Mouse (Mus musculus) MEL (cell line): ENCODE results near the gene Shq1. TPM values are rescaled to one million over a fixed set of nuclear protein-coding genes. Genes with fewer than 3 reads are reported as not detected.

Experiments
- DNase-seq: peaks from one replicate; pipeline ENCODE4 v3.0.0; 2011; ENCODE audit warnings: low read depth, low spot score
- H3K27ac ChIP-seq: 2 replicates; pipeline ENCODE4 v1.5.1; 2012; ENCODE audit warnings: low read depth, mild to moderate bottlenecking, control low read depth, low read length, moderate library complexity; ENCODE audit not compliant: control insufficient read depth
- H3K27me3 ChIP-seq, 2 experiments: fragments of 150-350 bp in 1 of 2; sonication (generic) in 1 of 2; 2 replicates each; pipeline ENCODE4 v1.6.1; 2012; ENCODE audit warnings: low read length in 2 of 2, mild to moderate bottlenecking in 2 of 2, improper control_type of control experiment in 1 of 2, moderate library complexity in 1 of 2; ENCODE audit not compliant: insufficient read depth in 2 of 2, control insufficient read depth in 1 of 2
- H3K36me3 ChIP-seq, 2 experiments: 2 replicates each; pipeline ENCODE4 v1.6.1; 2012 to 2014; ENCODE audit warnings: low read length in 2 of 2, improper control_type of control experiment in 1 of 2, inconsistent platforms in 1 of 2, mild to moderate bottlenecking in 1 of 2; ENCODE audit not compliant: insufficient read depth in 2 of 2, control insufficient read depth in 1 of 2
- H3K4me1 ChIP-seq, 2 experiments: fragments of 150-350 bp in 1 of 2; sonication (generic) in 1 of 2; 2 replicates each; pipeline ENCODE4 v1.6.1; 2012; ENCODE audit warnings: low read length in 2 of 2, improper control_type of control experiment in 1 of 2, mild to moderate bottlenecking in 1 of 2; ENCODE audit not compliant: insufficient read depth in 2 of 2, control insufficient read depth in 1 of 2
- H3K4me3 ChIP-seq, 2 experiments: fragments of 150-350 bp in 1 of 2; sonication (generic) in 1 of 2; 2 replicates each; pipeline ENCODE4 v1.5.1; 2012; ENCODE audit warnings: low read depth in 2 of 2, low read length in 2 of 2, mild to moderate bottlenecking in 2 of 2, moderate library complexity in 2 of 2, control low read depth in 1 of 2, improper control_type of control experiment in 1 of 2; ENCODE audit not compliant: control insufficient read depth in 1 of 2, insufficient read depth in 1 of 2
- H3K79me2 ChIP-seq: 2 replicates; pipeline ENCODE4 v1.6.1; 2012; ENCODE audit warnings: mild to moderate bottlenecking, low read length, moderate library complexity; ENCODE audit not compliant: control insufficient read depth, poor library complexity, insufficient read depth
- H3K9ac ChIP-seq: 2 replicates; pipeline ENCODE4 v1.6.1; 2012; ENCODE audit warnings: low read depth, mild to moderate bottlenecking, control low read depth, low read length, moderate library complexity; ENCODE audit not compliant: control insufficient read depth, poor library complexity, severe bottlenecking
- H3K9me3 ChIP-seq: fragments of 150-350 bp; sonication (generic); replicated peaks from 2 replicates; pipeline ENCODE4 v1.6.1; 2012; ENCODE audit warnings: mild to moderate bottlenecking, low read length, improper control_type of control experiment, moderate library complexity; ENCODE audit not compliant: insufficient read depth
- BHLHE40 ChIP-seq: IDR thresholded peaks from 2 replicates; pipeline ENCODE4 v1.6.1; 2012; ENCODE audit warnings: low read depth, mild to moderate bottlenecking, inconsistent platforms, low read length, improper control_type of control experiment, borderline replicate concordance
- CHD1 ChIP-seq: IDR thresholded peaks from 2 replicates; pipeline ENCODE4 v1.6.1; 2012; ENCODE audit warnings: low read depth, mild to moderate bottlenecking, inconsistent platforms, low read length, improper control_type of control experiment
- CHD2 ChIP-seq: IDR thresholded peaks from 2 replicates; pipeline ENCODE4 v1.6.1; 2011; ENCODE audit warnings: low read length, improper control_type of control experiment
- CTCF ChIP-seq, 3 experiments: IDR thresholded peaks in 2 of 3; conservative IDR thresholded peaks in 1 of 3; 2 replicates each; pipeline ENCODE4 v1.5.1; 2011 to 2012; ENCODE audit warnings: low read length in 3 of 3, low read depth in 2 of 3, mild to moderate bottlenecking in 2 of 3, improper control_type of control experiment in 1 of 3, inconsistent platforms in 1 of 3, mixed read lengths in 1 of 3, moderate library complexity in 1 of 3; ENCODE audit not compliant: control insufficient read depth in 1 of 3, insufficient read depth in 1 of 3, poor library complexity in 1 of 3, severe bottlenecking in 1 of 3
- EP300 ChIP-seq, 2 experiments: IDR thresholded peaks; 2 replicates each; pipeline ENCODE4 v1.6.1; 2011; ENCODE audit warnings: improper control_type of control experiment in 2 of 2, low read length in 2 of 2, low read depth in 1 of 2, mild to moderate bottlenecking in 1 of 2
- GABPA ChIP-seq: IDR thresholded peaks from 2 replicates; pipeline ENCODE4 v1.6.1; 2012; ENCODE audit warnings: low read depth, mild to moderate bottlenecking, inconsistent platforms, low read length, improper control_type of control experiment, moderate library complexity
- HCFC1 ChIP-seq: IDR thresholded peaks from 2 replicates; pipeline ENCODE4 v1.6.1; 2012; ENCODE audit warnings: low read depth, mild to moderate bottlenecking, inconsistent platforms, low read length, improper control_type of control experiment, moderate library complexity
- JUND ChIP-seq: IDR thresholded peaks from 2 replicates; pipeline ENCODE4 v1.6.1; 2011; ENCODE audit warnings: low read depth, mild to moderate bottlenecking, improper control_type of control experiment, low read length
- KAT2A ChIP-seq: conservative IDR thresholded peaks from 2 replicates; pipeline ENCODE4 v1.6.1; 2012; ENCODE audit warnings: low read depth, low read length, improper control_type of control experiment, inconsistent platforms
- MAX ChIP-seq: IDR thresholded peaks from 2 replicates; pipeline ENCODE4 v1.6.1; 2011; ENCODE audit warnings: low read length, improper control_type of control experiment
- MAZ ChIP-seq: IDR thresholded peaks from 2 replicates; pipeline ENCODE4 v1.6.1; 2012; ENCODE audit warnings: low read depth, mild to moderate bottlenecking, inconsistent platforms, low read length, improper control_type of control experiment
- NRF1 ChIP-seq: IDR thresholded peaks from 2 replicates; pipeline ENCODE4 v1.6.1; 2014; ENCODE audit warnings: low read depth, mild to moderate bottlenecking, inconsistent platforms, low read length, improper control_type of control experiment, moderate library complexity; ENCODE audit not compliant: poor library complexity, insufficient read depth, severe bottlenecking
- POLR2A ChIP-seq, 2 experiments: IDR thresholded peaks; 2 replicates each; pipeline ENCODE4 v1.6.1; 2011 to 2012; ENCODE audit warnings: low read length in 2 of 2, mild to moderate bottlenecking in 2 of 2, control low read depth in 1 of 2, improper control_type of control experiment in 1 of 2, low read depth in 1 of 2, moderate library complexity in 1 of 2; ENCODE audit not compliant: control insufficient read depth in 1 of 2, insufficient read depth in 1 of 2, poor library complexity in 1 of 2
- POLR2AphosphoS2 ChIP-seq: IDR thresholded peaks from 2 replicates; pipeline ENCODE4 v1.6.1; 2011; ENCODE audit warnings: low read length, improper control_type of control experiment
- POLR2AphosphoS5 ChIP-seq: IDR thresholded peaks from 2 replicates; pipeline ENCODE4 v1.6.1; 2012; ENCODE audit warnings: low read depth, borderline replicate concordance, mild to moderate bottlenecking, inconsistent platforms, low read length, moderate library complexity, mixed read lengths
- RAD21 ChIP-seq: IDR thresholded peaks from 2 replicates; pipeline ENCODE4 v1.6.1; 2011; ENCODE audit warnings: mild to moderate bottlenecking, low read depth, low read length, improper control_type of control experiment
- SIN3A ChIP-seq: IDR thresholded peaks from 2 replicates; pipeline ENCODE4 v1.6.1; 2012; ENCODE audit warnings: low read length, improper control_type of control experiment, inconsistent platforms
- SMC3 ChIP-seq: IDR thresholded peaks from 2 replicates; pipeline ENCODE4 v1.6.1; 2011; ENCODE audit warnings: low read depth, low read length, improper control_type of control experiment
- TAL1 ChIP-seq: IDR thresholded peaks from 2 replicates; pipeline ENCODE4 v1.6.1; 2012; ENCODE audit warnings: mild to moderate bottlenecking, inconsistent platforms, low read length, moderate library complexity, mixed read lengths
- TCF12 ChIP-seq: IDR thresholded peaks from 2 replicates; pipeline ENCODE4 v1.6.1; 2014; ENCODE audit warnings: low read depth, mild to moderate bottlenecking, inconsistent platforms, low read length, improper control_type of control experiment, moderate library complexity
- USF1 ChIP-seq: IDR thresholded peaks from 2 replicates; pipeline ENCODE4 v1.6.1; 2014; ENCODE audit warnings: low read depth, mild to moderate bottlenecking, inconsistent platforms, low read length, improper control_type of control experiment, moderate library complexity
- ZKSCAN1 ChIP-seq: IDR thresholded peaks from 2 replicates; pipeline ENCODE4 v1.6.1; 2012; ENCODE audit warnings: low read depth, mild to moderate bottlenecking, inconsistent platforms, low read length, improper control_type of control experiment, moderate library complexity
- ZMIZ1 ChIP-seq: IDR thresholded peaks from 2 replicates; pipeline ENCODE4 v1.6.1; 2012; ENCODE audit warnings: low read depth, mild to moderate bottlenecking, inconsistent platforms, low read length, improper control_type of control experiment, moderate library complexity
- ZNF384 ChIP-seq: IDR thresholded peaks from 2 replicates; pipeline ENCODE4 v1.6.1; 2012; ENCODE audit warnings: low read depth, mild to moderate bottlenecking, inconsistent platforms, low read length, improper control_type of control experiment
- polyA plus RNA-seq, 2 experiments: library from polyadenylated mRNA; stranded (reverse) in 1 of 2; unstranded in 1 of 2; fragments of >175 nt in 1 of 2; fragments of >200 nt in 1 of 2; gene quantifications; 2 replicates each; pipeline versions ENCODE4 v1.2.1 to v1.2.4; 2012; ENCODE audit warnings: low replicate concordance in 2 of 2, low read depth in 1 of 2; ENCODE audit not compliant: insufficient read length in 2 of 2, insufficient read depth in 1 of 2, missing spikeins in 1 of 2
- total RNA-seq: library from RNA; depleted of rRNA; stranded (reverse); fragments of 300-350 nt; gene quantifications from 2 replicates; pipeline ENCODE4 v1.2.3, GENCODE M21; 2012

Gene Shq1
- total and polyA plus RNA-seq, 3 experiments, result 20.2 to 23.5 TPM; not detected in 1

DNA sequence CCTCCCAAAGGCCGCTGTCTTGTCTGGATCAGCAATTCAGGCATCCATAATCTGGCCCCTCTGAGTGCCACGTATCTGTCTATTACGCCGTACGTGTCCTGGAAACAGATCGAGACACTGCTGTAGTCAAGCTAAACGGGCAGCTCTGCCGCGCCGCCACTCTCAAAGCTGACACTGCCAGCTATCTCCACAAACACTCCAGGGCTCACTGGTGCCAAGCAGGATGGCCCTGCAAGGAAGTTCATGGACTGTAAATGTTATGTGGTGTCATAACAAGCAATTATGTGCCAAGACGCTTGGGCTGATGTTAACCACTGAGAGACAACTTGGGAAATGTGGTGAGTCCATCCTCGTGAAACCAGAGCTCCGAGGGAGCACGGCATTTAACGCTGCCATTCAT is 26.3 kb downstream of the Shq1 start:
- Histone ChIP-seq H3K27ac (no peak overlapping the region), H3K27me3 (no peaks in the 10 kb centered on the region), H3K79me2 (no peaks in the 10 kb centered on the region), H3K9me3 (no peaks in the 10 kb centered on the region), H3K4me3 (no peak overlapping the region), H3K9ac (no peak overlapping the region), H3K36me3 (peaks cover 2 to 6% of the 10 kb centered on the region in 2 experiments), H3K4me1 (peaks cover 0 to 3% of the 10 kb centered on the region in 2 experiments; a peak in 1 of 4 replicates)
- DNase-seq, result no peak
- TF ChIP-seq CTCF (IDR thresholded peaks at IDR 0.05 in 2 of 3, conservative IDR thresholded peaks at IDR 0.05 in 1 of 3; ENCODE audit: control insufficient read depth in 1 of 3, insufficient read depth in 1 of 3, low read depth in 2 of 3, low read length in 3 of 3, poor library complexity in 1 of 3, severe bottlenecking in 1 of 3) (no peak), POLR2A (IDR thresholded peaks at IDR 0.05; ENCODE audit: control insufficient read depth in 1 of 2, insufficient read depth in 1 of 2, low read depth in 1 of 2, low read length in 2 of 2, poor library complexity in 1 of 2) (no peak), ZKSCAN1 (no peak), CHD1 (no peak), ZNF384 (no peak), ZMIZ1 (no peak), GABPA (no peak), CHD2 (no peak), POLR2AphosphoS2 (no peak), KAT2A (no peak), MAZ (no peak), BHLHE40 (no peak), USF1 (no peak), HCFC1 (no peak), MAX (no peak), SIN3A (no peak), TAL1 (no peak), POLR2AphosphoS5 (no peak), JUND (no peak)

DNA sequence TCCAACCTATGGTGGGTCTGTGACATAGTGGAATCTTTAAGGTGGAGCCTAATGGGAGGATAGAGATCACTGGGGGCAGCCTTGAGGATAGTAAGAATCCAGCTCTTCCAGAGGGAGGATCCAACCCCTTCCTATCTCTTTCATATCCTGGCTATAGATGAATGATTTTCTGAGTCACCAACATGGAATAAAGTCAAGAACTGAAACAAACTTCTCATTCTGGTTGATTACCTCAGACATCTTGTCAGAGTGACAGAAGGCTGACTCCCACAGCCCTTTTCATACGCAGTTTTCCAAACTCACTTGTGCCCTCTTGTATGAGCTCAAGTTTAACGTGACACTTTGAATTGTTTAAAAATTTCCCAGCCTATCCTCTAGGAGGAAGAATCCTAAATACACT is 28.2 kb downstream of the Shq1 start:
- Histone ChIP-seq H3K9me3 (no peaks in the 10 kb centered on the region), H3K27me3 (no peaks in the 10 kb centered on the region), H3K79me2 (no peaks in the 10 kb centered on the region), H3K9ac (no peak overlapping the region), H3K36me3 (peaks cover 2 to 6% of the 10 kb centered on the region in 2 experiments), H3K4me3 (no peak overlapping the region), H3K4me1 (peaks cover 0 to 3% of the 10 kb centered on the region in 2 experiments; a peak in 1 of 4 replicates), H3K27ac (no peak overlapping the region)
- no peak for DNase-seq
- no peak for TF ChIP-seq TCF12
- TF ChIP-seq ZNF384, result no peak
- TF ChIP-seq CHD2, result no peak
- no peak for TF ChIP-seq EP300 (IDR thresholded peaks at IDR 0.05; ENCODE audit: low read depth in 1 of 2, low read length in 2 of 2)
- no peak for TF ChIP-seq NRF1
- no peak for TF ChIP-seq SMC3
- TF ChIP-seq ZKSCAN1, result no peak
- no peak for TF ChIP-seq RAD21
